ENCODE assay signal across 21 mouse cellular contexts in genomic region chr10:94562991-94563390, GRCm38 (mm10).
DNase-seq lines count a peak whose midpoint lies in the region; ATAC-seq and TF ChIP-seq lines count a peak whose summit lies in the region.
"Had no signal": no experiment of that assay in that cellular context is flagged by ENCODE, and none has a peak within 500 bp of the region (broad histone marks: within the 10 kb centered on the region; RNA-seq: fewer than 3 reads in every experiment).

No protein-coding gene starts in this region.

- peaks cover 5% of the 10 kb centered on the region for H3K4me1 ChIP-seq in embryonic facial prominence, embryonic 14.5 days (ENCODE audit: control insufficient read depth, insufficient read depth, low read length)
- peaks cover 16% of the 10 kb centered on the region for H3K4me1 ChIP-seq in embryonic facial prominence, embryonic 10.5 days
- peaks cover 5% of the 10 kb centered on the region; the same call in 1 of the 2 replicates for H3K4me1 ChIP-seq in limb, embryonic 15.5 days
- H3K4me1 ChIP-seq in limb, embryonic 10.5 days: peaks cover 5% of the 10 kb centered on the region; the same call in 1 of the 2 replicates

- H3K4me3 ChIP-seq in embryonic facial prominence, embryonic 14.5 days (ENCODE audit: low read depth, low read length): no peak overlapping the region
- H3K4me3 ChIP-seq in embryonic facial prominence, embryonic 10.5 days: no peak overlapping the region
- H3K4me3 ChIP-seq in gastrocnemius, adult 2 months: no peak overlapping the region
- no peak overlapping the region for H3K4me3 ChIP-seq in limb, embryonic 15.5 days
- H3K4me3 ChIP-seq in limb, embryonic 10.5 days: no peak overlapping the region
- no peak overlapping the region for H3K4me3 ChIP-seq in myocyte

- TF ChIP-seq CTCF in gastrocnemius, adult 2 months (IDR thresholded peaks at IDR 0.05): no peak

- DNase-seq in embryonic facial prominence, embryonic 14.5 days (ENCODE audit: low spot score): no peak
- no peak for DNase-seq in embryonic facial prominence, embryonic 10.5 days (ENCODE audit: low spot score)
- no peak for DNase-seq in gastrocnemius, adult 2 months
- DNase-seq in gastrocnemius, postnatal 25 days: no peak
- no peak for DNase-seq in limb, embryonic 10.5 days (ENCODE audit: low spot score)
- DNase-seq in yolk sac, embryonic 10.5 days (ENCODE audit: low spot score): no peak
- DNase-seq: adrenal gland, adult 2 months; adrenal gland, adult 8-10 months; adrenal gland, postnatal 10 days; adrenal gland, postnatal 14 days; adrenal gland, postnatal 25 days; adrenal gland, postnatal 36 days; B cell, adult 2 months; cerebellum, adult 11 months; cerebellum, adult 11-12 months had no signal

- H3K4me2 ChIP-seq in embryonic facial prominence, embryonic 14.5 days (ENCODE audit: low read depth, low read length): no peak overlapping the region
- no peak overlapping the region for H3K4me2 ChIP-seq in limb, embryonic 15.5 days
- H3K4me2 ChIP-seq in myocyte (ENCODE audit: low read depth): peak overlapping the region; percentile 44

- H3K36me3 ChIP-seq in embryonic facial prominence, embryonic 14.5 days (ENCODE audit: control insufficient read depth, insufficient read depth, low read length): no peaks in the 10 kb centered on the region
- H3K36me3 ChIP-seq in embryonic facial prominence, embryonic 10.5 days (replicated peaks): no peaks in the 10 kb centered on the region
- no peaks in the 10 kb centered on the region for H3K36me3 ChIP-seq in limb, embryonic 15.5 days
- no peaks in the 10 kb centered on the region for H3K36me3 ChIP-seq in limb, embryonic 10.5 days
- no peaks in the 10 kb centered on the region for H3K36me3 ChIP-seq in myocyte (ENCODE audit: control insufficient read depth, insufficient read depth)

- H3K27ac ChIP-seq in embryonic facial prominence, embryonic 14.5 days (replicated peaks; ENCODE audit: low read depth, low read length): no peak overlapping the region
- no peak overlapping the region for H3K27ac ChIP-seq in embryonic facial prominence, embryonic 10.5 days (replicated peaks)
- H3K27ac ChIP-seq in gastrocnemius, adult 2 months: peak overlapping the region; percentile 12; the same call in 1 of the 2 replicates
- no peak overlapping the region for H3K27ac ChIP-seq in limb, embryonic 15.5 days
- H3K27ac ChIP-seq in limb, embryonic 10.5 days: no peak overlapping the region

- H3K27me3 ChIP-seq in embryonic facial prominence, embryonic 14.5 days (replicated peaks; ENCODE audit: control insufficient read depth, insufficient read depth, low read length): no peaks in the 10 kb centered on the region
- no peaks in the 10 kb centered on the region for H3K27me3 ChIP-seq in embryonic facial prominence, embryonic 10.5 days (replicated peaks; ENCODE audit: low read depth, poor library complexity, severe bottlenecking)
- no peaks in the 10 kb centered on the region for H3K27me3 ChIP-seq in limb, embryonic 15.5 days
- H3K27me3 ChIP-seq in limb, embryonic 10.5 days (ENCODE audit: low read depth, poor library complexity, severe bottlenecking): no peaks in the 10 kb centered on the region
- H3K27me3 ChIP-seq in myocyte (ENCODE audit: control insufficient read depth, insufficient read depth, insufficient read length): no peaks in the 10 kb centered on the region
- H3K27me3 ChIP-seq: CH12.LX, Patski had no signal

- H3ac ChIP-seq in myocyte (ENCODE audit: control insufficient read depth, insufficient read length): no peak overlapping the region

- TF ChIP-seq POLR2A in myocyte (IDR thresholded peaks at IDR 0.05; ENCODE audit: insufficient read length, low read depth): no peak

- no peak overlapping the region for H3K9ac ChIP-seq in embryonic facial prominence, embryonic 14.5 days (ENCODE audit: low read depth, low read length)
- no peak overlapping the region for H3K9ac ChIP-seq in limb, embryonic 15.5 days

- ATAC-seq in embryonic facial prominence, embryonic 14.5 days (ENCODE audit: low read depth): 0 out of 2 replicates have a peak, but pooled peaks have one; percentile 33
- ATAC-seq in limb, embryonic 15.5 days (ENCODE audit: insufficient number of reproducible peaks, low FRiP score, low TSS enrichment, low read depth): 0 out of 2 replicates have a peak, but pooled peaks have one; percentile 48
- ATAC-seq: activated CD4-positive, CD25-positive, alpha-beta regulatory T cell, adult 4 months; Patski had no signal

- no peaks in the 10 kb centered on the region for H3K9me3 ChIP-seq in embryonic facial prominence, embryonic 14.5 days (ENCODE audit: control insufficient read depth, low read length)
- no peaks in the 10 kb centered on the region for H3K9me3 ChIP-seq in embryonic facial prominence, embryonic 10.5 days
- H3K9me3 ChIP-seq in limb, embryonic 15.5 days: no peaks in the 10 kb centered on the region
- H3K9me3 ChIP-seq in limb, embryonic 10.5 days (replicated peaks): no peaks in the 10 kb centered on the region
- H3K9me3 ChIP-seq: G1E had no signal

- H3K79me2 ChIP-seq in myocyte (ENCODE audit: control insufficient read depth, insufficient read depth): no peaks in the 10 kb centered on the region

- WGBS in embryonic facial prominence, embryonic 14.5 days: 80% methylated on average over 3 of the region's 3 CpGs
- 96% methylated on average over 3 of the region's 3 CpGs for WGBS in embryonic facial prominence, embryonic 10.5 days
- WGBS in limb, embryonic 15.5 days: 85% methylated on average over 3 of the region's 3 CpGs
- 88% methylated on average over 3 of the region's 3 CpGs for WGBS in limb, embryonic 10.5 days

- intact Hi-C loops in gastrocnemius, adult 2 months (cut with DNase I): no loop called here

TF ChIP-seq in myocyte, 11 proteins besides CTCF, POLR2A, EP300 and RAD21:
- TF ChIP-seq SRF (IDR thresholded peaks at IDR 0.05; ENCODE audit: control insufficient read depth, insufficient read length, low read depth) (peak; percentile 19), TCF3 (IDR thresholded peaks at IDR 0.05; ENCODE audit: insufficient read length, low read depth) (peak; percentile 67), TCF12 (IDR thresholded peaks at IDR 0.05; ENCODE audit: insufficient read depth, poor library complexity, severe bottlenecking) (peak; percentile 48), MYOG (IDR thresholded peaks at IDR 0.05; ENCODE audit: control insufficient read depth in 1 of 3, insufficient read depth in 1 of 3, insufficient read length in 2 of 3, low read depth in 2 of 3) (peak; percentile 72 to 95 (median 80)), MYOD1 (IDR thresholded peaks at IDR 0.05; ENCODE audit: control insufficient read depth in 1 of 3, insufficient read length in 2 of 3, low read depth in 2 of 3) (peak in 2 of 3 experiments; percentile 94 to 97), CEBPB (IDR thresholded peaks at IDR 0.05; ENCODE audit: insufficient read depth, poor library complexity, severe bottlenecking) (no peak)
